In the genomic region with DNA sequence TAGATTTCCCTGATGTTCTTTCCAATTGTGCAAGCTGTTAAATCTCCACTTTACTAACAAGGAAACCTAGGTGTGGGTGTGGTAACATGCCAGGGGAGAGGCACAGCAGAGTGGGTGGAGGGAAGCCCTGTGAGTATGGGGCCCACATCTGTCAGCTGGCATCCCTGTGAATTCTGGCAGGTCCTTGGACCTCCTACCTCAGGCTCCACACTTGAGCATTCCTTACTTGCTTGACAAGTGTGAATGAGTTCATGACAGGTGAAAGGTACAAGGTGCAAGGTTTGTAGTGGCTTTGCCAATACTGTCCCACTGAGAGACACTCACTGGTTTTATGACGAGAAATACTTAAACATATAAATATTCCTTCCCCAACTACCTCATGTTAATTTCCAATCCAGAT, we compare ENCODE assay signal across 18 mouse cellular contexts. TPM values are rescaled to one million over a fixed set of nuclear protein-coding genes. Genes with fewer than 3 reads are reported as not detected.
"Had no signal": no experiment of that assay in that cellular context is flagged by ENCODE, and none has a peak within 500 bp of the region (broad histone marks: within the 10 kb centered on the region; RNA-seq: fewer than 3 reads in every experiment).

No protein-coding gene starts in this region.

- H3K9ac ChIP-seq: limb, embryonic 13.5 days; liver, embryonic 12.5 days; liver, embryonic 15.5 days; midbrain, embryonic 15.5 days; neural tube, embryonic 13.5 days had no signal

- H3K9me3 ChIP-seq: limb, embryonic 10.5 days; liver, embryonic 12.5 days; liver, embryonic 15.5 days; midbrain, embryonic 15.5 days; neural tube, embryonic 13.5 days had no signal

- H3K4me3 ChIP-seq: layer of hippocampus, adult 2 months; limb, embryonic 10.5 days; limb, embryonic 13.5 days; liver, embryonic 12.5 days; liver, embryonic 15.5 days; midbrain, embryonic 15.5 days; myocyte; neural tube, embryonic 13.5 days had no signal

- H3K27me3 ChIP-seq: limb, embryonic 13.5 days; liver, embryonic 12.5 days; liver, embryonic 15.5 days; midbrain, embryonic 15.5 days; neural tube, embryonic 13.5 days had no signal

- H3K4me2 ChIP-seq: limb, embryonic 13.5 days; liver, embryonic 12.5 days; liver, embryonic 15.5 days; midbrain, embryonic 15.5 days; neural tube, embryonic 13.5 days had no signal

- DNase-seq: kidney, adult 2 months; layer of hippocampus, adult 9-11 months; liver; thymus, adult 18-20 months; thymus, postnatal 36 days had no signal

- ATAC-seq: liver, embryonic 12.5 days; midbrain, embryonic 15.5 days had no signal

- H3K27ac ChIP-seq: kidney, postnatal 0 days; layer of hippocampus, adult 2 months; limb, embryonic 10.5 days; limb, embryonic 13.5 days; liver, embryonic 12.5 days; liver, embryonic 15.5 days; macrophage; midbrain, embryonic 15.5 days; neural tube, embryonic 13.5 days had no signal

- H3K4me1 ChIP-seq: liver, embryonic 12.5 days; liver, embryonic 15.5 days had no signal

- H3K36me3 ChIP-seq: limb, embryonic 10.5 days; limb, embryonic 13.5 days; liver, embryonic 12.5 days; liver, embryonic 15.5 days; midbrain, embryonic 15.5 days; neural tube, embryonic 13.5 days had no signal

RNA-seq across cellular contexts. Expression of a gene that starts 4.4 kb away (rescaled TPM):
- polyA plus RNA-seq: intestine, embryonic 14.5 days; liver, embryonic 12.5 days; liver, embryonic 15.5 days; macrophage; midbrain, embryonic 15.5 days; myocyte; neural tube, embryonic 13.5 days; spleen, adult 2 months; urinary bladder, adult 2 months had no signal
